Mouse (Mus musculus) E14TG2a.4 (cell line): Measurements from ENCODE around the gene Glud1.

Source experiments
- H3K27me3 ChIP-seq: 2 replicates; pipeline ENCODE4 v1.6.1; 2014; ENCODE audit warnings: low read length, control low read depth; ENCODE audit not compliant: insufficient read depth
- H3K36me3 ChIP-seq: 2 replicates; pipeline ENCODE4 v1.6.1; 2014; ENCODE audit warnings: low read length, control low read depth; ENCODE audit not compliant: insufficient read depth
- H3K4me1 ChIP-seq: replicated peaks from 2 replicates; pipeline ENCODE4 v1.6.1; 2014; ENCODE audit warnings: low read depth, low read length, control low read depth
- H3K4me3 ChIP-seq: replicated peaks from 2 replicates; pipeline ENCODE4 v1.5.1; 2014; ENCODE audit warnings: mild to moderate bottlenecking, low read length
- H3K9me3 ChIP-seq: 2 replicates; pipeline ENCODE4 v1.6.1; 2014; ENCODE audit warnings: low read length, control low read depth
- CTCF ChIP-seq: conservative IDR thresholded peaks from 2 replicates; pipeline ENCODE4 v1.5.1; 2014; ENCODE audit warnings: low read length
- NANOG ChIP-seq: IDR thresholded peaks from 2 replicates; pipeline ENCODE4 v1.6.1; 2014; ENCODE audit warnings: borderline replicate concordance, low read length, mixed read lengths
- POU5F1 ChIP-seq: IDR thresholded peaks from 2 replicates; pipeline ENCODE4 v1.6.1; 2014; ENCODE audit warnings: low read length, borderline replicate concordance

Glud1 gene

GRCm38 (mm10) chr14:34310234-34310965, at the start of gene Glud1, which contains the start of gene Shld2:
Gene Glud1 (plus strand): TSS chr14:34310727.
Gene Shld2 (minus strand): TSS chr14:34310493.
- TF ChIP-seq NANOG (no peak), POU5F1 (no peak), CTCF (no peak)
- Histone ChIP-seq H3K27me3 (no peaks in the 10 kb centered on the region), H3K4me1 (peaks cover 56% of the 10 kb centered on the region), H3K36me3 (peaks cover 33% of the 10 kb centered on the region), H3K9me3 (no peaks in the 10 kb centered on the region), H3K4me3 (peak within 1 kb of the TSS; percentile 98)

- H3K4me3 ChIP-seq: no peak overlapping the region
- TF ChIP-seq POU5F1 (no peak), CTCF (no peak), NANOG (no peak)
- no peaks in the 10 kb centered on the region for H3K36me3 ChIP-seq
- peaks cover 19% of the 10 kb centered on the region for H3K4me1 ChIP-seq
- H3K9me3 ChIP-seq: no peaks in the 10 kb centered on the region
- H3K27me3 ChIP-seq: no peaks in the 10 kb centered on the region
Measured at GRCm38 (mm10) chr14:34268046-34268445, 42.5 kb upstream of the Glud1 start.

DNA sequence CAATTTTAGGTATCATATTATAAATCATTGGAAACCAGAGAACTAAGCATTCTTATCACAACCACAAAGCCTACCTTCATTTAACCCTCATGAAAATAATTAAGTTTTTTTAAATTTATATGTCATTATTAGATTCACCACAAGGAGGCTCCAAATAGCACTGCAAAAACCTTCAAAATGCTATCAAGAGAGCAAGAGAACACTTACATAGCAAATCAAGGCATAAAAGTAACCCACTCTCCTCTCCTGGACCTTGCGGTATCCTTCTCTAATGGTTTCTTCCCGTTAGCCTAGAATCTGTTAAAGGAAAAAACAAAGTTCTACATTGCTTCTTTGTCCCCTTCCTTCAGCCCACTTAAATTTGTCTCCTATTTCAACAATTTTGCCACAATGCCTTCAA, 37.2 kb upstream of the Glud1 start:
- Histone ChIP-seq H3K4me1 (peaks cover 13% of the 10 kb centered on the region), H3K4me3 (no peak overlapping the region), H3K36me3 (no peaks in the 10 kb centered on the region), H3K9me3 (no peaks in the 10 kb centered on the region), H3K27me3 (no peaks in the 10 kb centered on the region)
- TF ChIP-seq CTCF (peak; percentile 35), POU5F1 (no peak), NANOG (no peak)

DNA sequence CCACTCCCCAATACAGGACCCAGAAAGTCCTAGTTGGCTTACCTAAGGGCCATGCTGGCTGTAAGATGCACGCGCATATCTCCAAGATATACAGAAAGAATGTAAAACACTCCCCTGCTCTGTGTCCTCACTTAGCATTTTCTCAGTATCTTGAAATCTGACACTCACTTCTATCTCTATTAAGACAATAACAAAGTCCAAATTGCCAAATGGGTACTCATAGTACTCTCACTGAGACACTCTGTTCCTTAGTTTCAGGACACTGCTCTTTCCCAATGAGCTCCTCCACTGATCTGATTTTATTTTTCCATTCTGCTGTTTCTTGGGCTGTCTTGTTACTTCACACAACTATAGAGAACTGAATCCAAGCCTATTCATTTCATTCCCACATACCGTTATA, 36.4 kb upstream of the Glud1 start:
- H3K9me3 ChIP-seq: no peaks in the 10 kb centered on the region
- H3K4me3 ChIP-seq: no peak overlapping the region
- no peaks in the 10 kb centered on the region for H3K27me3 ChIP-seq
- peaks cover 9% of the 10 kb centered on the region for H3K4me1 ChIP-seq
- TF ChIP-seq CTCF (no peak), POU5F1 (no peak), NANOG (no peak)
- no peaks in the 10 kb centered on the region for H3K36me3 ChIP-seq

- Histone ChIP-seq H3K9me3 (no peaks in the 10 kb centered on the region), H3K4me1 (peaks cover 9% of the 10 kb centered on the region), H3K27me3 (no peaks in the 10 kb centered on the region), H3K36me3 (no peaks in the 10 kb centered on the region), H3K4me3 (no peak overlapping the region)
- TF ChIP-seq NANOG (no peak), CTCF (no peak), POU5F1 (no peak)
Measured at GRCm38 (mm10) chr14:34275225-34275624, 35.3 kb upstream of the Glud1 start.

- H3K27me3 ChIP-seq: no peaks in the 10 kb centered on the region
- H3K4me1 ChIP-seq: peaks cover 9% of the 10 kb centered on the region
- no peaks in the 10 kb centered on the region for H3K9me3 ChIP-seq
- no peak for TF ChIP-seq NANOG
- TF ChIP-seq CTCF: no peak
- TF ChIP-seq POU5F1: no peak
- H3K4me3 ChIP-seq: no peak overlapping the region
- no peaks in the 10 kb centered on the region for H3K36me3 ChIP-seq
Measured at GRCm38 (mm10) chr14:34279726-34280125, 30.8 kb upstream of the Glud1 start.

- Histone ChIP-seq H3K27me3 (no peaks in the 10 kb centered on the region), H3K36me3 (no peaks in the 10 kb centered on the region), H3K4me1 (peaks cover 9% of the 10 kb centered on the region), H3K4me3 (no peak overlapping the region), H3K9me3 (no peaks in the 10 kb centered on the region)
- TF ChIP-seq NANOG (no peak), POU5F1 (no peak), CTCF (no peak)
Measured at GRCm38 (mm10) chr14:34280798-34281197, 29.7 kb upstream of the Glud1 start.

DNA sequence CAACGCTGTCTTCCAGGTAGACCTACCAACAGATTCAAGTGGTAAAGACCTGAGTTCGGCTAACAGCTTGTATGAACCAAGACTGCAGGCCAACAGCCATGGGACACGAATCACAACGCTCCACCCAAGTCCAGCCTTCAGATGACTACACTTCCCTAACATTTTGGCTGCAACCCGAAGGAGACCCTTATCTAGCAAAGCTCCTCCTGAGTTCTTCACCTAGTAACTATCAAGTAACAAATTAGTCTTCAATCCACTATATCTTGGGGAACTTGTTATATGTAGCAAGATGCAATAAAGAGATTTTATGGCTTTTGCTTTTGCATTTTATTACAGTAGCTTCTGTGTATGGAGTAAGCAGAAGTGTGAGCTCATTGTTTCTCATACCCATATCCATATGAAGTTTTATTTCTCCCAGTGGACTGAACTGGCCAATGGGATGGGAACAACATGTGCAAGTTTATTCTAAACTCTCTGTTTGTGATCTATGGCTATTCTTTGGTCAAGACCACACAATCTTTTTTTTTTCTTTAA, 28.7 kb upstream of the Glud1 start:
- H3K4me1 ChIP-seq: peaks cover 9% of the 10 kb centered on the region
- H3K4me3 ChIP-seq: no peak overlapping the region
- TF ChIP-seq POU5F1: no peak
- TF ChIP-seq CTCF: no peak
- no peak for TF ChIP-seq NANOG
- H3K27me3 ChIP-seq: no peaks in the 10 kb centered on the region
- H3K36me3 ChIP-seq: no peaks in the 10 kb centered on the region
- no peaks in the 10 kb centered on the region for H3K9me3 ChIP-seq

GRCm38 (mm10) chr14:34288396-34288795, 22.1 kb upstream of the Glud1 start:
- Histone ChIP-seq H3K9me3 (no peaks in the 10 kb centered on the region), H3K36me3 (no peaks in the 10 kb centered on the region), H3K4me3 (no peak overlapping the region), H3K4me1 (no peaks in the 10 kb centered on the region), H3K27me3 (no peaks in the 10 kb centered on the region)
- TF ChIP-seq NANOG (no peak), POU5F1 (no peak), CTCF (no peak)
